Mouse (Mus musculus) midbrain, postnatal 0 days (tissue): Measurements from ENCODE around the gene Irs2. TPM values are rescaled to one million over a fixed set of nuclear protein-coding genes. Genes with fewer than 3 reads are reported as not detected.

ENCODE experiments used
- ATAC-seq: fragments of 200-750 bp; cut with Nextera tagmentation; 2 replicates; pipeline ENCODE4 v1.8.0; 2017; ENCODE audit warnings: moderate number of reproducible peaks, mild to moderate bottlenecking, moderate TSS enrichment, moderate library complexity; ENCODE audit not compliant: low FRiP score
- DNase-seq: peaks from one replicate; pipeline ENCODE4 v3.0.0-alpha.2; 2015; ENCODE audit warnings: low spot score
- H3K27ac ChIP-seq: fragments of 300-500 bp; sonication (generic); 2 replicates; pipeline ENCODE4 v1.5.1; 2014; ENCODE audit warnings: low read depth, mild to moderate bottlenecking, low read length, mixed read lengths
- H3K27me3 ChIP-seq: fragments of 300-500 bp; sonication (generic); 2 replicates; pipeline ENCODE4 v1.6.1; 2014; ENCODE audit warnings: low read length, control low read depth, mixed read lengths; ENCODE audit not compliant: insufficient read depth
- H3K36me3 ChIP-seq: fragments of 300-500 bp; sonication (generic); 2 replicates; pipeline ENCODE4 v1.6.1; 2014; ENCODE audit warnings: low read length, control low read depth, mixed read lengths; ENCODE audit not compliant: insufficient read depth
- H3K4me1 ChIP-seq: fragments of 300-500 bp; sonication (generic); 2 replicates; pipeline ENCODE4 v1.6.1; 2014; ENCODE audit warnings: mild to moderate bottlenecking, control low read depth, antibody characterized with exemption, low read length, mixed read lengths; ENCODE audit not compliant: insufficient read depth
- H3K4me2 ChIP-seq: fragments of 300-500 bp; sonication (generic); 2 replicates; pipeline ENCODE4 v1.6.1; 2014; ENCODE audit warnings: low read depth, mild to moderate bottlenecking, low read length, mixed read lengths; ENCODE audit not compliant: poor library complexity, severe bottlenecking
- H3K4me3 ChIP-seq: fragments of 300-500 bp; sonication (generic); 2 replicates; pipeline ENCODE4 v1.5.1; 2014; ENCODE audit warnings: low read depth, mild to moderate bottlenecking, low read length, moderate library complexity
- H3K9ac ChIP-seq: fragments of 300-500 bp; sonication (generic); replicated peaks from 2 replicates; pipeline ENCODE4 v1.6.1; 2014; ENCODE audit warnings: mild to moderate bottlenecking, low read length, moderate library complexity, mixed read lengths; ENCODE audit not compliant: poor library complexity, severe bottlenecking
- H3K9me3 ChIP-seq: fragments of 300-500 bp; sonication (generic); 2 replicates; pipeline ENCODE4 v1.6.1; 2016; ENCODE audit warnings: low read length, control low read depth
- CTCF ChIP-seq: IDR thresholded peaks from 2 replicates; pipeline ENCODE4 v1.5.1; 2016; ENCODE audit warnings: antibody characterized with exemption, mild to moderate bottlenecking
- WGBS: fragments of 180-500 bp; shearing (Covaris S2); extraction: QIAGEN DNeasy Blood & Tissue Kit; methylation state at CpG from one replicate; pipeline ENCODE4 v1.1.7; 2014; 5-methylcytosine and 5-hydroxymethylcytosine counted together
- polyA plus RNA-seq: library from polyadenylated mRNA; unstranded; fragments of >200 nt; fragmentation: Nextera tagmentation; extraction: Ambion mirVana; gene quantifications from 2 replicates; pipeline ENCODE4 v1.2.1, GENCODE M21; 2015
- total RNA-seq: library from RNA; depleted of rRNA; stranded (reverse); fragments of >200 nt; gene quantifications from 2 replicates; pipeline ENCODE4 v1.2.3, GENCODE M21; 2014; rRNA removed

The Irs2 gene
- total RNA-seq (37.3 and 40.4 TPM in 2 replicates), polyA plus RNA-seq (4.8 and 5.6 TPM in 2 replicates)

GRCm38 (mm10) chr8:11008379-11008775 lies at the start of gene Irs2:
Gene Irs2 (minus strand): TSS chr8:11008458.
- Histone ChIP-seq H3K36me3 (no peaks in the 10 kb centered on the region), H3K27ac (peak within 1 kb of the TSS; percentile 97), H3K9ac (peak within 1 kb of the TSS; percentile 85), H3K4me1 (peaks cover 31% of the 10 kb centered on the region), H3K4me3 (peak within 1 kb of the TSS; percentile 67), H3K27me3 (no peaks in the 10 kb centered on the region), H3K9me3 (no peaks in the 10 kb centered on the region), H3K4me2 (peak within 1 kb of the TSS; percentile 96)
- TF ChIP-seq CTCF, result no peak
- ATAC-seq, result peak; percentile 25
- WGBS, result 0% methylated on average over 26 of the region's 64 CpGs
- DNase-seq, result no peak

GRCm38 (mm10) chr8:11056665-11057064 lies 48.4 kb upstream of the Irs2 start:
- ATAC-seq (no peak), DNase-seq (no peak)
- no peaks in the 10 kb centered on the region for H3K9me3 ChIP-seq
- TF ChIP-seq CTCF, result no peak
- no peaks in the 10 kb centered on the region for H3K27me3 ChIP-seq
- H3K27ac ChIP-seq, result no peak overlapping the region
- H3K9ac ChIP-seq, result no peak overlapping the region
- no peaks in the 10 kb centered on the region for H3K4me1 ChIP-seq
- WGBS, result 83% methylated on average over 5 of the region's 5 CpGs
- H3K4me3 ChIP-seq, result no peak overlapping the region
- no peaks in the 10 kb centered on the region for H3K36me3 ChIP-seq
- H3K4me2 ChIP-seq, result no peak overlapping the region

- DNase-seq (no peak), ATAC-seq (no peak)
- H3K9ac ChIP-seq, result no peak overlapping the region
- no peak overlapping the region for H3K4me2 ChIP-seq
- H3K27me3 ChIP-seq, result no peaks in the 10 kb centered on the region
- H3K9me3 ChIP-seq, result no peaks in the 10 kb centered on the region
- H3K27ac ChIP-seq, result no peak overlapping the region
- no peaks in the 10 kb centered on the region for H3K36me3 ChIP-seq
- no peak overlapping the region for H3K4me3 ChIP-seq
- 95% methylated on average over 8 of the region's 8 CpGs for WGBS
- no peaks in the 10 kb centered on the region for H3K4me1 ChIP-seq
- no peak for TF ChIP-seq CTCF
Observed at GRCm38 (mm10) chr8:11056175-11056563, 47.9 kb upstream of the Irs2 start.

- Histone ChIP-seq H3K4me1 (no peaks in the 10 kb centered on the region), H3K27ac (no peak overlapping the region)
Observed at GRCm38 (mm10) chr8:11055557-11056174, 47.4 kb upstream of the Irs2 start.

GRCm38 (mm10) chr8:11049835-11050234 lies 41.6 kb upstream of the Irs2 start:
- 76% methylated on average over 5 of the region's 5 CpGs for WGBS

More at GRCm38 (mm10) chr8:11055557-11056174, 47.4 kb upstream of the Irs2 start:
- 69% methylated on average over 16 of the region's 16 CpGs for WGBS
- no peak for ATAC-seq
- no peak for DNase-seq
- Histone ChIP-seq H3K9me3 (no peaks in the 10 kb centered on the region), H3K27me3 (no peaks in the 10 kb centered on the region), H3K4me3 (no peak overlapping the region), H3K9ac (no peak overlapping the region), H3K36me3 (no peaks in the 10 kb centered on the region), H3K4me2 (no peak overlapping the region)
- no peak for TF ChIP-seq CTCF

GRCm38 (mm10) chr8:11047812-11048211 lies 39.6 kb upstream of the Irs2 start:
- 93% methylated on average over 1 of the region's 1 CpGs for WGBS
- Histone ChIP-seq H3K4me3 (no peak overlapping the region), H3K4me1 (0 out of 2 replicates have a peak, but pooled peaks cover 3% of the 10 kb centered on the region), H3K4me2 (no peak overlapping the region), H3K36me3 (no peaks in the 10 kb centered on the region), H3K27ac (no peak overlapping the region), H3K9ac (no peak overlapping the region), H3K9me3 (no peaks in the 10 kb centered on the region), H3K27me3 (no peaks in the 10 kb centered on the region)
- no peak for ATAC-seq
- no peak for DNase-seq
- TF ChIP-seq CTCF, result no peak

More at GRCm38 (mm10) chr8:11049835-11050234, 41.6 kb upstream of the Irs2 start:
- Histone ChIP-seq H3K4me2 (no peak overlapping the region), H3K27me3 (no peaks in the 10 kb centered on the region), H3K4me1 (no peaks in the 10 kb centered on the region), H3K9ac (no peak overlapping the region), H3K4me3 (no peak overlapping the region), H3K9me3 (no peaks in the 10 kb centered on the region), H3K36me3 (no peaks in the 10 kb centered on the region), H3K27ac (no peak overlapping the region)
- TF ChIP-seq CTCF, result no peak
- no peak for ATAC-seq
- no peak for DNase-seq
